11 mouse cellular contexts compared by ENCODE assay signal in the genomic region with DNA sequence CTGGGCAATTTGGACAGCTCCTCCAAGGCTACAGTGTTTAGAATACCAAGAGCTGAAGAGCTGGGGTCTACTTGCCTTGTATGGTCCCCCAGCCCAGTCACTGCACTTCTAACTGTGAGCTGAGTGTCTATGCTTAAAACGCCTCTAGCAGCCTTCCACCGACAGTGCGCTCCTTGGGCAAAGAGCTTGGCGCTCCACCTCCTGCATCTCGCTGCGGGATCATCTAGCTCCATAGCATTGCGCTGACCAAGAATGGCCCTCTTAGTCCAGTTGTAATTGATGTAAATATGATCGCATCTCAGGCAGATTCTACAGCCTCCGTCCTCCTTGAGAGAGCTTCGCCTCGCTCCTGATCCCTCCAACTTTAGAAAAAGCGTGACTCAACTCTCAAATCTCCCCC. TPM values are rescaled to one million over a fixed set of nuclear protein-coding genes. Genes with fewer than 3 reads are reported as not detected.
DNase-seq lines count a peak whose midpoint lies in the region; ATAC-seq lines count a peak whose summit lies in the region.
"Had no signal": no experiment of that assay in that cellular context is flagged by ENCODE, and none has a peak within 500 bp of the region (broad histone marks: within the 10 kb centered on the region; RNA-seq: fewer than 3 reads in every experiment).

No protein-coding gene starts in this region.

- no peaks in the 10 kb centered on the region for H3K4me1 ChIP-seq in hindbrain, embryonic 14.5 days (replicated peaks; ENCODE audit: control insufficient read depth, insufficient read depth, low read length)
- peaks cover 23% of the 10 kb centered on the region for H3K4me1 ChIP-seq in neural tube, embryonic 15.5 days
- H3K4me1 ChIP-seq: lung, embryonic 15.5 days had no signal

- no peaks in the 10 kb centered on the region for H3K36me3 ChIP-seq in hindbrain, embryonic 14.5 days (replicated peaks; ENCODE audit: control insufficient read depth, insufficient read depth)
- H3K36me3 ChIP-seq in neural tube, embryonic 15.5 days = no peaks in the 10 kb centered on the region
- H3K36me3 ChIP-seq: heart, embryonic 15.5 days; lung, embryonic 15.5 days had no signal

- peak overlapping the region; percentile 72 for H3K4me3 ChIP-seq in hindbrain, embryonic 14.5 days (replicated peaks; ENCODE audit: low read length)
- H3K4me3 ChIP-seq in neural tube, embryonic 15.5 days (replicated peaks) = peak overlapping the region; percentile 65
- H3K4me3 ChIP-seq: lung, embryonic 15.5 days had no signal

- peak overlapping the region; percentile 80 for H3K9ac ChIP-seq in hindbrain, embryonic 14.5 days
- peak overlapping the region; percentile 72 for H3K9ac ChIP-seq in neural tube, embryonic 15.5 days (replicated peaks)
- H3K9ac ChIP-seq: heart, embryonic 15.5 days; lung, embryonic 15.5 days had no signal

- DNase-seq in heart, adult 11 months = peak; percentile 78
- no peak for DNase-seq in heart, postnatal 10 days
- peak; percentile 52 for DNase-seq in cerebellum, adult 9-10 months
- DNase-seq in hindbrain, embryonic 14.5 days (ENCODE audit: low spot score) = no peak
- no peak for DNase-seq in urinary bladder, postnatal 10 days (ENCODE audit: low spot score)
- no peak for DNase-seq in lung, postnatal 36 days
- DNase-seq in frontal cortex, postnatal 25 days (ENCODE audit: low spot score in 2 of 2) = no peak
- DNase-seq: layer of hippocampus, adult 9-11 months had no signal

- peaks cover 4% of the 10 kb centered on the region; the same call in 1 of the 2 replicates for H3K27me3 ChIP-seq in hindbrain, embryonic 14.5 days (ENCODE audit: control insufficient read depth, insufficient read depth, low read length)
- H3K27me3 ChIP-seq in neural tube, embryonic 15.5 days (replicated peaks) = 0 out of 2 replicates have a peak, but pooled peaks cover 4% of the 10 kb centered on the region

- ATAC-seq in hindbrain, embryonic 14.5 days (ENCODE audit: low FRiP score) = no peak
- ATAC-seq in neural tube, embryonic 15.5 days (ENCODE audit: low FRiP score) = no peak

- no peaks in the 10 kb centered on the region for H3K9me3 ChIP-seq in hindbrain, embryonic 14.5 days (ENCODE audit: control insufficient read depth, low read length)
- H3K9me3 ChIP-seq in neural tube, embryonic 15.5 days (replicated peaks) = no peaks in the 10 kb centered on the region
- H3K9me3 ChIP-seq: heart, embryonic 15.5 days; lung, embryonic 15.5 days had no signal

- intact Hi-C loops in heart, postnatal 10 days (cut with DNase I) = no loop called here

- 11% methylated on average over 12 of the region's 12 CpGs for WGBS in hindbrain, embryonic 14.5 days
- 15% methylated on average over 12 of the region's 12 CpGs for WGBS in neural tube, embryonic 15.5 days

- peak overlapping the region; percentile 89 for H3K27ac ChIP-seq in hindbrain, embryonic 14.5 days
- H3K27ac ChIP-seq in neural tube, embryonic 15.5 days (replicated peaks) = peak overlapping the region; percentile 89
- H3K27ac ChIP-seq: heart, embryonic 15.5 days; lung, embryonic 15.5 days had no signal

- H3K4me2 ChIP-seq in hindbrain, embryonic 14.5 days (replicated peaks) = peak overlapping the region; percentile 75
- peak overlapping the region; percentile 76 for H3K4me2 ChIP-seq in neural tube, embryonic 15.5 days
- H3K4me2 ChIP-seq: lung, embryonic 15.5 days had no signal

RNA-seq across cellular contexts. Expression of gene Dpp10, which starts 1.2 kb away (rescaled TPM):
- under 1 TPM in 1 of 2 experiments, not detected in 1; 0.45 TPM for total RNA-seq in heart, postnatal 10 days (2021)
- 32.9 and 39.5 TPM in 2 replicates for polyA plus RNA-seq in hindbrain, embryonic 14.5 days (2014; fragmentation: Nextera tagmentation; extraction: Ambion mirVana)
- polyA plus RNA-seq in neural tube, embryonic 15.5 days (2015; fragmentation: Nextera tagmentation; extraction: Ambion mirVana) = 17.9 and 21.6 TPM in 2 replicates

Comparison
In these comparisons a context has a peak if more than half of its experiments do, and no peak if none do; other contexts are left out.
1. DNase-seq: peak in heart, adult 11 months (single experiment) and cerebellum, adult 9-10 months (single experiment); none in heart, postnatal 10 days (0 of 2), hindbrain, embryonic 14.5 days (single experiment), urinary bladder, postnatal 10 days (single experiment), lung, postnatal 36 days (single experiment) and frontal cortex, postnatal 25 days (0 of 2).